Mouse (Mus musculus): Measurements from ENCODE around the gene P2ry2. TPM values are rescaled to one million over a fixed set of nuclear protein-coding genes. Genes with fewer than 3 reads are reported as not detected.

P2ry2 gene
- polyA plus RNA-seq, 1 experiment from 2014 or later: 4.2 TPM

GRCm38 (mm10) chr7:101028444-101028757 lies 15.7 kb upstream of the P2ry2 start:
- no peak for ATAC-seq (replicated peaks; ENCODE audit: low FRiP score, low read depth)

GRCm38 (mm10) chr7:101027623-101028443 lies 15.2 kb upstream of the P2ry2 start:
- Histone ChIP-seq H3K27me3 (ENCODE audit: insufficient read depth, low read length) (no peaks in the 10 kb centered on the region), H3K36me3 (ENCODE audit: insufficient read depth, low read length) (no peaks in the 10 kb centered on the region), H3K27ac (no peak overlapping the region), H3K4me1 (replicated peaks; ENCODE audit: insufficient read depth, low read length) (no peaks in the 10 kb centered on the region), H3K4me2 (ENCODE audit: low read length) (no peak overlapping the region), H3K4me3 (replicated peaks; ENCODE audit: low read depth, low read length) (no peak overlapping the region), H3K9ac (ENCODE audit: low read depth, low read length) (no peak overlapping the region), H3K9me3 (replicated peaks; ENCODE audit: low read length) (no peaks in the 10 kb centered on the region)
- ATAC-seq (replicated peaks; ENCODE audit: low FRiP score, low read depth): no peak
- WGBS: 88% methylated on average over 10 of the region's 10 CpGs
- no peak for DNase-seq (ENCODE audit: low spot score)
- TF ChIP-seq CTCF (IDR thresholded peaks at IDR 0.05; ENCODE audit: low read depth): no peak

More at GRCm38 (mm10) chr7:101028444-101028757, 15.7 kb upstream of the P2ry2 start:
- Histone ChIP-seq H3K4me2 (ENCODE audit: low read length) (no peak overlapping the region), H3K4me1 (replicated peaks; ENCODE audit: insufficient read depth, low read length) (no peaks in the 10 kb centered on the region), H3K9me3 (replicated peaks; ENCODE audit: low read length) (no peaks in the 10 kb centered on the region), H3K27ac (no peak overlapping the region), H3K27me3 (ENCODE audit: insufficient read depth, low read length) (no peaks in the 10 kb centered on the region), H3K4me3 (replicated peaks; ENCODE audit: low read depth, low read length) (no peak overlapping the region), H3K36me3 (ENCODE audit: insufficient read depth, low read length) (no peaks in the 10 kb centered on the region), H3K9ac (ENCODE audit: low read depth, low read length) (no peak overlapping the region)
- no peak for DNase-seq (ENCODE audit: low spot score)
- WGBS: 83% methylated on average over 5 of the region's 5 CpGs
- no peak for TF ChIP-seq CTCF (IDR thresholded peaks at IDR 0.05; ENCODE audit: low read depth)

- H3K36me3 ChIP-seq (ENCODE audit: insufficient read depth, low read length): no peaks in the 10 kb centered on the region
- no peak overlapping the region for H3K4me2 ChIP-seq (ENCODE audit: low read length)
- no peak overlapping the region for H3K27ac ChIP-seq
- no peak for TF ChIP-seq CTCF (IDR thresholded peaks at IDR 0.05; ENCODE audit: low read depth)
- DNase-seq (ENCODE audit: low spot score): no peak
- no peaks in the 10 kb centered on the region for H3K4me1 ChIP-seq (replicated peaks; ENCODE audit: insufficient read depth, low read length)
- WGBS: 65% methylated on average over 5 of the region's 5 CpGs
- no peaks in the 10 kb centered on the region for H3K27me3 ChIP-seq (ENCODE audit: insufficient read depth, low read length)
- H3K9ac ChIP-seq (ENCODE audit: low read depth, low read length): no peak overlapping the region
- no peaks in the 10 kb centered on the region for H3K9me3 ChIP-seq (replicated peaks; ENCODE audit: low read length)
- ATAC-seq (replicated peaks; ENCODE audit: low FRiP score, low read depth): no peak
- H3K4me3 ChIP-seq (replicated peaks; ENCODE audit: low read depth, low read length): no peak overlapping the region
Observed at GRCm38 (mm10) chr7:101026836-101027235, 14.2 kb upstream of the P2ry2 start.

GRCm38 (mm10) chr7:101017492-101017891 lies 4.8 kb upstream of the P2ry2 start:
- H3K4me2 ChIP-seq (ENCODE audit: low read length): no peak overlapping the region
- H3K9ac ChIP-seq (ENCODE audit: low read depth, low read length): no peak overlapping the region
- 60% methylated on average over 6 of the region's 6 CpGs for whole genome bisulfite sequencing
- H3K4me3 ChIP-seq (replicated peaks; ENCODE audit: low read depth, low read length): no peak overlapping the region
- no peak for TF ChIP-seq CTCF (IDR thresholded peaks at IDR 0.05; ENCODE audit: low read depth)
- H3K9me3 ChIP-seq (replicated peaks; ENCODE audit: low read length): no peaks in the 10 kb centered on the region
- no peak overlapping the region for H3K27ac ChIP-seq
- ATAC-seq (replicated peaks; ENCODE audit: low FRiP score, low read depth) (no peak), DNase-seq (ENCODE audit: low spot score) (no peak)
- H3K27me3 ChIP-seq (ENCODE audit: insufficient read depth, low read length): 0 out of 2 replicates have a peak, but pooled peaks cover 4% of the 10 kb centered on the region
- no peaks in the 10 kb centered on the region; the same call in 1 of the 2 replicates for H3K4me1 ChIP-seq (replicated peaks; ENCODE audit: insufficient read depth, low read length)
- H3K36me3 ChIP-seq (ENCODE audit: insufficient read depth, low read length): no peaks in the 10 kb centered on the region

- H3K9ac ChIP-seq (ENCODE audit: low read depth, low read length): no peak overlapping the region
- no peaks in the 10 kb centered on the region; the same call in 1 of the 2 replicates for H3K4me1 ChIP-seq (replicated peaks; ENCODE audit: insufficient read depth, low read length)
- TF ChIP-seq CTCF (IDR thresholded peaks at IDR 0.05; ENCODE audit: low read depth): no peak
- WGBS: 79% methylated on average over 7 of the region's 7 CpGs
- H3K9me3 ChIP-seq (replicated peaks; ENCODE audit: low read length): no peaks in the 10 kb centered on the region
- 0 out of 2 replicates have a peak, but pooled peaks cover 4% of the 10 kb centered on the region for H3K27me3 ChIP-seq (ENCODE audit: insufficient read depth, low read length)
- ATAC-seq (replicated peaks; ENCODE audit: low FRiP score, low read depth) (no peak), DNase-seq (ENCODE audit: low spot score) (no peak)
- H3K36me3 ChIP-seq (ENCODE audit: insufficient read depth, low read length): no peaks in the 10 kb centered on the region
- H3K4me2 ChIP-seq (ENCODE audit: low read length): no peak overlapping the region
- H3K27ac ChIP-seq: no peak overlapping the region
- no peak overlapping the region for H3K4me3 ChIP-seq (replicated peaks; ENCODE audit: low read depth, low read length)
Observed at GRCm38 (mm10) chr7:101017021-101017461, 4.4 kb upstream of the P2ry2 start.

- Histone ChIP-seq H3K9me3 (replicated peaks; ENCODE audit: low read length) (no peaks in the 10 kb centered on the region), H3K27me3 (ENCODE audit: insufficient read depth, low read length) (0 out of 2 replicates have a peak, but pooled peaks cover 4% of the 10 kb centered on the region), H3K27ac (no peak overlapping the region), H3K4me1 (replicated peaks; ENCODE audit: insufficient read depth, low read length) (peaks cover 8% of the 10 kb centered on the region; the same call in 1 of the 2 replicates), H3K9ac (ENCODE audit: low read depth, low read length) (no peak overlapping the region), H3K4me2 (ENCODE audit: low read length) (no peak overlapping the region), H3K36me3 (ENCODE audit: insufficient read depth, low read length) (no peaks in the 10 kb centered on the region), H3K4me3 (replicated peaks; ENCODE audit: low read depth, low read length) (no peak overlapping the region)
- DNase-seq (ENCODE audit: low spot score): no peak
- no peak for ATAC-seq (replicated peaks; ENCODE audit: low FRiP score, low read depth)
- no peak for TF ChIP-seq CTCF (IDR thresholded peaks at IDR 0.05; ENCODE audit: low read depth)
- 85% methylated on average over 1 of the region's 1 CpGs for WGBS
Observed at GRCm38 (mm10) chr7:101014985-101015384, 2.3 kb upstream of the P2ry2 start.

All from kidney, postnatal 0 days (tissue).